Mouse (Mus musculus): ENCODE measurements around the gene Acsl6. TPM values are rescaled to one million over a fixed set of nuclear protein-coding genes. Genes with fewer than 3 reads are reported as not detected.

The Acsl6 gene
- polyA plus RNA-seq (2012; ENCODE audit: low replicate concordance) = 1.6 and 5.6 TPM in 2 replicates

DNA sequence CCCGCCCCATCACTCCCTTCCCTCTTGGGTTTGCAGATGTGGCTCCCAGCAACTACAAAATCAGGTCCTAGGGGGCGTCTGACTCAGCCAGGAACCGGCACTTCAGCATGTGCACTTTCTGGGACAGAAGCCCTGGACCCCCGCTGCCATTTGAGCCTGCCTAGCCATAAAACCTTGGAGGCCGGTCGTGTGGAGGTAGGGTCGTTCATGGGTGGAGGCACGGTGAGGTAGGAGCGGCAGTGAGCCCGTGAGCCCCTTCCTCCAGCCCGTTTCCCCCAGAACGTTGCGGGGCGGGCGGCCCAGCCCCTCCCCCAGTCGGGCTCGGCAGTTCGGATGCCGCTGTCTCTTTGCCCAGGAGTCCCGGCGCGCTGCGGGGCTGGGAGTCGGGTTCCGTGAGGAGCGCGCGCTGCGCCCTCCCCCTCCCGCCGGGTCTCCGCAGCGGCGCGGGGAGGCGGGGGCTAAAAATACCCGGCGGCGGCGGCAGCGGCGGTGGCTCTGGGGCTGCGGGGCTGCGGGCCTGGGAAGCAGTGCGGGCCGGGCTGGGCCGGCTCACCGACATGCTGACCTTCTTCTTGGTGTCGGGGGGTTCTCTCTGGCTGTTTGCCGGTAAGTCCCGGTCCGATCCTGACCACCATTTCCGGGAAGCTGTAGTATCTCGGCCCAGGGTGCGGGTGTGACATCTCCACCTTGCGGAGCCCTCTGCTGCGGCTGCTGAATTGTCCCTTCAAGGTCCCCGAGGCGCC is at the start of gene Acsl6:
Gene Acsl6, plus strand, starts transcription at position 71 of the 743 bp plus-strand sequence.

DNA sequence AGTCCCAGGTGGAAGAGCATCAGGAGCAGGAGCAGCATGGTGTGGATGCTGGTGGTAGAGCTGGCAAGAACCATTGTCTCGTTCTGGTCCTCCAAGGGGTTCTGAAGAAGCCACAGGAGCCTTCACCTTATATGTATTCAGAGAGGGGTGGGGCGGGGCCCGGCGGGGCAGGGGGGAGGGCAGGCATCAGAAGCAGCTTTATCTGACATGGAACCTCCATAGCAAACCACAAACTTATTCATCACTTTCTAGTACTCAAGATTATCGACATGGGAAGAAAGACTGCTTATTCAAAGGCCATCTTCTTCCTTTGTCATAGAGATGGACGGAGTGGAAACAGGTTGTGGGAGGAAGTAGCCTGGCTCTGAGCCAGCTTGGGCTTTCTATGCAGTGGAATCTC is 36.4 kb upstream of the Acsl6 start, which contains the start of gene Il3:
Gene Il3, minus strand, starts transcription at position 101 of the 400 bp plus-strand sequence.

Other genes starting within 250 kb of the Acsl6 start
- gene Pdlim4, start 234.8 kb upstream of the Acsl6 start, polyA plus RNA-seq (2012; ENCODE audit: low replicate concordance) = 3.8 and 4.9 TPM in 2 replicates
- gene P4ha2, start 203.7 kb upstream of the Acsl6 start, polyA plus RNA-seq (2012; ENCODE audit: low replicate concordance) = 0.07 and 0.38 TPM in 2 replicates
- not detected in 2 replicates for gene Csf2, start 54.1 kb upstream of the Acsl6 start, polyA plus RNA-seq (2012; ENCODE audit: low replicate concordance)
- not detected in 2 replicates for gene Il3, start 36.5 kb upstream of the Acsl6 start, polyA plus RNA-seq (2012; ENCODE audit: low replicate concordance)
- not detected in 2 replicates for gene Meikin, start 66.9 kb downstream of the Acsl6 start, polyA plus RNA-seq (2012; ENCODE audit: low replicate concordance)
- 0.59 and 1.7 TPM in 2 replicates for gene Fnip1, start 134.4 kb downstream of the Acsl6 start, polyA plus RNA-seq (2012; ENCODE audit: low replicate concordance)
- 6.5 and 8.7 TPM in 2 replicates for gene Rapgef6, start 219.0 kb downstream of the Acsl6 start, polyA plus RNA-seq (2012; ENCODE audit: low replicate concordance)